Mouse (Mus musculus) 416B (cell line): Measurements from ENCODE around the gene Fam198b.

Experiments
- DNase-seq: peaks from one replicate; pipeline ENCODE4 v3.0.0; 2011; ENCODE audit warnings: low read depth

Gene Fam198b

GRCm38 (mm10) chr3:79884305-79884704 is at the start of gene Fam198b:
Fam198b (plus strand) TSS chr3:79884533.
- DNase-seq, result peak; percentile 79

GRCm38 (mm10) chr3:79838751-79839150 is 45.6 kb upstream of the Fam198b start:
- peak; percentile 36 for DNase-seq

DNA sequence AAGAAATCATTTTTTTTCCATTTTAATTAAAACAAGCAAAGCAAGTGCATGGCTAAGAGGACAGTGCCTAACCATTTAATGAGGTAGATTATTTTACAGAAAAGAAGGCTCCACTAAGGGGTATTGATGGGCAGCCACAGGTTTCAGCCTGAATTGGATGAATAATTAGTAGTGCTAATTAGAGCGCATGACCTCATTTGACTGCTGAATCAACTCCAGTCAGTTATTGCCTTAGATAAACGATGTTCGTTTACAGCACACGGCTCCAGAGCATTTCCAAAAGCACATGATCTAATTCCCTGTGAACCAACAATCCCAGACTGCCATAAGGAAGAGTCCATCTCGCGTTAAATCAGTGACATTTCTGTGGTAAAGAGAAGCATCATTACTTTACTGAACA is 42.9 kb upstream of the Fam198b start:
- no peak for DNase-seq

GRCm38 (mm10) chr3:79842165-79842564 is 42.2 kb upstream of the Fam198b start:
- peak; percentile 93 for DNase-seq

DNA sequence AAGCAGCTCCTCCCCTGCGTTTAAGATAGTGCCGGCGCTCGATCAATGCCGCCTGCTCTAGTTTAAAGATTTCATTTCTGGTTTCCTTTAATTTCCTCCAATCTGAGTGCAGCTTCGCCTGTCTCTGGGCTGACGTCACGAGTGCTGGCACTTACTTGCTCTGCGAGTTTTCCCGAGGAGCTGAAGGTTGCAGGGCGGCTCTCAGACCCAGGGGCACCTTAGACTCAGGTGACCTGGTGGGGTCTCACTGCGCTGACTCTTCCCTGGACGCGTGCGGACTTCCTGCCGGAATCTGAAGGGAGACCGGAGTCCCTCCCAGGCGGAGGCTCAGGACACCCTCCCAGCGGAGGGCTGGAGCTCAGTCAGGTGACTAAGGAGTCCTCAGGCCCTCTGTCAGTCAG is 41.7 kb upstream of the Fam198b start:
- peak; percentile 83 for DNase-seq

- peak; percentile 46 for DNase-seq
Measured at GRCm38 (mm10) chr3:79843999-79844398, 40.3 kb upstream of the Fam198b start.

DNA sequence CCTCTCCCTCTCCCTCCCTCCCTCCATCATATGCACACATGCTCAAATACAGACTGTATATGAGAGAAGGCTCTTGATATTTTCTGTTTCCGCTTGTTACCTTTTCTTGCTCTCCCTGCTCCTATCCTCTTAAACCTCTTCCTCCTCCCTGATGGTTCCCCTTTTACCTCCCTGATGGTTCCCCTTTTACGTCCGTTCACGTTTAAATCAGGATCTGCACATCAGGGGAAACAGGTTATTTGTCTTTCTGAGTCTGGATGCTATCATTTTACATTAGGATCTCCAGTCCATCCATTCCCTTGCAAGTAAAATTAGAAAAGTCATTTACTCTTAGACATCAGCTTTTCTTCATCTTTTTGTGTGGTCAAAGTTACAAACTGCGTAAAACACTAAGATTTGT is 37.7 kb upstream of the Fam198b start:
- no peak for DNase-seq

DNA sequence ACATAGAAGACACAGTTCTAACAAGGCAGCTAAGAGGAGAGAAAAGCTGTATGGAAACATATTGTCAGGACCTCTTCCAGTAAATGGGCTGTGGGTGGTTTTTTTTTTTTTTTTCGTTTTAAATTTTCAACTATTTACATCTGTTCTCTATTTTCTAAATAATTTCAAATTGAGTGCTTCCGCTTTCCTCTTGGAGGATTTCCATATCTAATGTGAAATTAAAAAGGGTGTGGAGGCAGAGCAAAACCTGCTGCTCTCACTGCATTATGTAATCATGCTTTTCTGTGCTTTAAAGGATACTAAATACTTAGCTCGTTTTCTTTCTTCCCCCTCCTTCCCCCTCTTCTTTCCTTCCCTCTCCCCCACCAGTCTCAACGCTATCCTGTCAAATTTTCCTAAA is 35.5 kb upstream of the Fam198b start:
- no peak for DNase-seq

- DNase-seq, result no peak
Measured at GRCm38 (mm10) chr3:79849621-79850020, 34.7 kb upstream of the Fam198b start.

- DNase-seq, result no peak
Measured at GRCm38 (mm10) chr3:79850656-79851055, 33.7 kb upstream of the Fam198b start.

GRCm38 (mm10) chr3:79852108-79852507 is 32.2 kb upstream of the Fam198b start:
- DNase-seq, result no peak

DNA sequence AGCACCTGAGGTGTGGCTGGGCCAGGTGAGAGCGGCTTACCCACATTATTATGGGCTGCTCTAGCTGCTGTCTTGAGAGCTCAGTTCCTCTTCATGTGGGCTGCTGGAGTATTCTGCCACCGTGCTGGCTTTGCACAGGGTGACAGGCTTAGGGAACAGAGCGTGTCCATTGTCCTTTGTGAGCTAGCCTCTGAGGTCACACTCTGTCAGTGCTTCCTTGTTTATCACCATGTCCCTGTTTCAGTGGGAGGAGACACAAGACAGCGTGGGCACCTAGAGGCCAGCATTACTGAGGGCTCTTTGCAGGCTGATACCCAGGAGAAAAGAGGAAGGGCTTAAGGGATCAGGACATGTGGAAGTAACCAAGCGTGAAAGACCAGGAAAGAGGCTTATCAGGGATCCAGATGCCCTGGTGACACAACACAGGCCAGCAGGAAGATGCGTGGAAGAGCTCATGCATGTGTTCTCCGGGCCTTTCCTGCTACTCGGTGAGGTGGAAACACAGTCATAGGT is 31.6 kb upstream of the Fam198b start, which contains the start of gene Tmem144:
Gene Tmem144 (minus strand): TSS at position 120 of the 513 bp plus-strand sequence.
- peak; percentile 46 for DNase-seq

- DNase-seq, result no peak
Measured at GRCm38 (mm10) chr3:79857780-79858179, 26.6 kb upstream of the Fam198b start.

GRCm38 (mm10) chr3:79858221-79858620 is 26.1 kb upstream of the Fam198b start:
- no peak for DNase-seq

GRCm38 (mm10) chr3:79864824-79865223 is 19.5 kb upstream of the Fam198b start:
- no peak for DNase-seq

GRCm38 (mm10) chr3:79866089-79866488 is 18.2 kb upstream of the Fam198b start:
- no peak for DNase-seq

DNA sequence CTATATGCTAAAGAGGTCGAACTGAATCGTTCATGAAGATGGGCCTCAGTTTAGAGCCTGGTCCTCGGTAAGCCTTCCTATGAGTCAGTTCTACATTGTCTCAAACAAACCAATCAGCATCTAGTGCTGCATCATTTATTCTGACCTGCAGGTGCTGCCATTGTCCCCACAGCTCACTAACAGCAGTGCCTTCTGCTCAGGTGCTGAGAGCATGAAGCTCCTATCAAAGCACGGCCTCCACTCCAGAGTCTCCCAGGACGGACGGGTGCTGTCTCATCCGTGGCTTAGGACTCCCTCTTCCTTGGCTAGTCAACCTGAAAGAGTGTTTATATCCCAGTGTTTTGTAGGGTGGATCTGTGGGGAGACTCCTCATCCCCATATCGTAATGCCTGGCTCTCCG is 17.8 kb upstream of the Fam198b start:
- no peak for DNase-seq

DNA sequence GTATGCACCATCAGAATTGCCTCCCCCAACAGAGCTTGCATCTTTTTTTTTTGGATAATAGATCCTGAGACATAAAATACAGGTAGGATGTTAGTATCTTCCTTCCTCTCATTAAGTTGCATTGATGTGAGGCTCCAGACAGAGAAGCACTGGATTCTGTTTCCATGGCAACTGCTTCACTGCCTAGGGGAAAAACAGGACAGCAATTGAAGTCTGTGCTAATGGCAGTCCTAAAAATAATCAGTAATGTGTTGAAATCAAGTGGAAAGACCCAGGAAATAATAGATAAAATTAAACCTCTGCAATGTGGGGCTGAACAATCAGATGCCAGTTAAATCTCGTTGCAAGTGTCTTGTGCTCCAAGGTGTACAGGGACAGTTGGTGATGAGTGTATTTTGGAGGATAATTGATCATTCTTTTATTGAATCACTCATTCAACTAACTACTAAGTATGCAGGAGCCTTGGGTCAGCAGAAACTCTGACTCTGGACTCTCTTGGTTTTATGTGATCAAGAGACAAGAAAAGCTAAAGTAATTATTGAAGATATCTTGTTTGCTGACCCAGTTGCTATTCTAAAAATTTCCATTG is 17.1 kb upstream of the Fam198b start:
- DNase-seq, result no peak

DNA sequence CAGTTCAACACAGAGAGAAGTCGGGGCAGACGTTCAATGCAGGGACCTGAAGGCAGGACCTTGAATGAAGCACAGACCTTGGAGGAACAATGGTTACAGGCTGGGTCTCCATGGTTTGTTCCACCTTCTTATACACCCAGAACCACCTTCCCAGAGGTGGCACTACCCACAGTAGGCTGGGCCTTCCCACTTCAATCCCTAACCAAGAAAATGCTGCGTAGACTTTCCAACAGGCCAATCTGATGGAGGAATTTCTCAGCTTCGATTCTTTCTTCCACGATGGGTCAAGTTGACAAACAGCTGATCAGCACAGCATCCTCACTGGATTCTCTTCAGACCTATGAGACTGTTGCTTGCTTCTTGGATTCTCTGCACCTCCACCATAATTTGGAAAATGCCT is 8.9 kb upstream of the Fam198b start:
- no peak for DNase-seq

DNA sequence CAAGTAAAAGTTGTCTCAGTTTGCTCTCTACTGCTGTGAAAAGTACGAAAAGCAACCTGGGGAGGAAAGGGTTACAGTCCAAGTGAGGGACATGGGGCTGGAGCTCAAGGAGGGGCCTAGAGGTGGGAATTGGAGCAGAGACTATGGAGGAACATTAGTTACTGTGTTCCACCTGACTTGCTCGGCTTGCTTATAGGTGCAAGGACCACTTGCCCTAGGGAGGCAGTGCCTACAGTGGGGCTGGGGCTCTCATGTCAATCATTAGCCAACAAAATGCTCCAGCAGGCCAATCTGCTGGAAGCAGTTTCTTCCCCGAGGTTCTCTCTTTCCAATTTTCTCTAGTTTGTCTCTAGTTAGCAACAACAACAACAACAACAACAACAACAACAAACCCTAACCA is 6.0 kb upstream of the Fam198b start:
- DNase-seq, result no peak

GRCm38 (mm10) chr3:79879246-79879645 is 5.1 kb upstream of the Fam198b start:
- no peak for DNase-seq

DNA sequence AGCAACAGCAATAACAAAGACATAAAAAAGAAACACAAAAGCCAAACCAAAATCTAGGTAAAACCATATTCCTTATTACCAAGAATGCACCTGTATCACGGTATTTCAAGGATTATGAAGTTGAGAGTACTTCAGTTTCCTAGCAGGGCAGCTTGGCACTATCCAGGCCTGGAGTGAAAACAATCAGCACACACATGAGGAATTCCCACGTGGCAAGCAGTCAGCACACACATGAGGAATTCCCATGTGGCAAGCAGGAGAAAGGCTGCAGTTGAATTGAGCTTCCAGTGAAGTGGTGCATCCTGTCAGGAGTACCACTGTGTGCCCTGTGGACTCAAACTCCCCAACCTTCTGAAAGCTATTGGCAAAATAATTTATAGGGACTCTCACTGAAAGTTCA is 2.7 kb upstream of the Fam198b start:
- no peak for DNase-seq

DNA sequence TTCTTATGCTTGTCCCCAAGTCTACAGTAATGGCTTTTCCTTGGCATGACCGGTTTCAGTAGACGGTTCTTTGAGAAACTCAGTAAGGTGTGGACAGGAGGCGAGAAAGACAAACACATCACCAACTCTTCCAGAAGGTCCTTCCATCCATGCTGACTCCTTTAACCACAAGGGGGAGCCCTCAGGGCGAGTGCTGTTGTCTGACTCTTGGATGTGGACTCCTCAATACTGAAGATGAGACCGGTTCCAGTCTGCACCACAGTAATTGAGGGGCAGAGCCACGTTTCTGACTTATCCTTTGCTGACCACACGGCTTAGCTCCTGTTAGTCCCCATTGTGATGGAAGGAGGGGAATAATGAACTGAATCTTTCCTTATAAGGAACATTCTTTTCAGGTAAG is 1.2 kb upstream of the Fam198b start:
- peak; percentile 81 for DNase-seq

GRCm38 (mm10) chr3:79884761-79885189 is 442 bp downstream of the Fam198b start:
- peak; percentile 84 for DNase-seq
